ENCODE assay signal across 18 mouse cellular contexts in genomic region chr7:97312196-97312595, GRCm38 (mm10).
"Had no signal": no experiment of that assay in that cellular context is flagged by ENCODE, and none has a peak within 500 bp of the region (broad histone marks: within the 10 kb centered on the region; RNA-seq: fewer than 3 reads in every experiment).

No protein-coding gene starts in this region.

- H3K27ac ChIP-seq: gastrocnemius, adult 2 months; heart, adult 2 months; hindbrain, embryonic 10.5 days; hindbrain, embryonic 12.5 days; hindbrain, embryonic 14.5 days; intestine, embryonic 15.5 days; layer of hippocampus, adult 2 months; left cerebral cortex, adult 2 months; limb, embryonic 10.5 days; limb, embryonic 12.5 days had no signal

- DNase-seq: gastrocnemius, adult 2 months; gastrocnemius, postnatal 10 days; heart, postnatal 10 days; heart, postnatal 4 days; kidney, adult 18-20 months; kidney, adult 8-10 months; kidney, postnatal 10 days; kidney, postnatal 25 days had no signal

- H3K9me3 ChIP-seq: heart, embryonic 12.5 days; hindbrain, embryonic 10.5 days; hindbrain, embryonic 12.5 days; intestine, embryonic 15.5 days; limb, embryonic 10.5 days; limb, embryonic 12.5 days had no signal

- H3K27me3 ChIP-seq: heart, embryonic 12.5 days; hindbrain, embryonic 12.5 days; intestine, embryonic 15.5 days; limb, embryonic 12.5 days had no signal

- H3K4me1 ChIP-seq: heart, embryonic 12.5 days; hindbrain, embryonic 10.5 days; hindbrain, embryonic 12.5 days; intestine, embryonic 15.5 days; limb, embryonic 10.5 days; limb, embryonic 12.5 days had no signal

- H3K4me3 ChIP-seq: gastrocnemius, adult 2 months; heart, adult 2 months; heart, embryonic 12.5 days; hindbrain, embryonic 10.5 days; hindbrain, embryonic 12.5 days; intestine, embryonic 15.5 days; layer of hippocampus, adult 2 months; left cerebral cortex, adult 2 months; limb, embryonic 10.5 days; limb, embryonic 12.5 days had no signal
